Mouse (Mus musculus) spleen, adult 2 months (tissue): ENCODE data around the gene Pcdh7. TPM values are rescaled to one million over a fixed set of nuclear protein-coding genes. Genes with fewer than 3 reads are reported as not detected.
"Not testable (repeated sequence)": the region's sequence is repeated elsewhere in the genome, so short reads cannot be mapped to it uniquely, and the experiment has no call there.

Source experiments
- DNase-seq, 2 experiments: peaks; one replicate each; pipeline versions ENCODE4 v3.0.0 to v3.0.0-alpha.2; 2012 to 2021; ENCODE audit warnings: low spot score in 2 of 2, low read depth in 1 of 2
- H3K27ac ChIP-seq: fragments of 200-500 bp; 2 replicates; pipeline ENCODE4 v1.5.1; 2012; ENCODE audit warnings: low read length, inconsistent platforms; ENCODE audit not compliant: insufficient read depth
- H3K27me3 ChIP-seq: fragments of 200-500 bp; 2 replicates; pipeline ENCODE4 v1.6.1; 2012; ENCODE audit warnings: mild to moderate bottlenecking, moderate library complexity, low read length, inconsistent platforms; ENCODE audit not compliant: control insufficient read depth, insufficient read depth
- H3K36me3 ChIP-seq: fragments of 200-500 bp; 2 replicates; pipeline ENCODE4 v1.6.1; 2012; ENCODE audit warnings: mild to moderate bottlenecking, low read length, inconsistent platforms; ENCODE audit not compliant: control insufficient read depth, insufficient read depth
- H3K4me1 ChIP-seq: fragments of 200-500 bp; 2 replicates; pipeline ENCODE4 v1.6.1; 2011; ENCODE audit warnings: inconsistent platforms; ENCODE audit not compliant: control insufficient read depth, insufficient read depth, insufficient read length
- H3K4me3 ChIP-seq: fragments of 200-500 bp; 2 replicates; pipeline ENCODE4 v1.5.1; 2011; ENCODE audit warnings: mild to moderate bottlenecking, inconsistent platforms; ENCODE audit not compliant: insufficient read depth, insufficient read length; ENCODE audit errors: extremely low read depth
- CTCF ChIP-seq: fragments of 200-500 bp; IDR thresholded peaks from 2 replicates; pipeline ENCODE4 v1.5.1; 2011; ENCODE audit warnings: mild to moderate bottlenecking, inconsistent platforms; ENCODE audit not compliant: insufficient read depth, insufficient read length, insufficient replicate concordance; ENCODE audit errors: extremely low read depth
- POLR2A ChIP-seq: fragments of 200-500 bp; IDR thresholded peaks from 2 replicates; pipeline ENCODE4 v1.6.1; 2011; ENCODE audit warnings: low read depth, low read length, inconsistent platforms
- WGBS: fragments of 180-500 bp; shearing (Covaris S2); methylation state at CpG from one replicate; pipeline ENCODE4 v1.1.7; 2018; 5-methylcytosine and 5-hydroxymethylcytosine counted together
- polyA plus RNA-seq: library from polyadenylated mRNA; depleted of rRNA; stranded (reverse); fragments of >200 nt; gene quantifications from 2 replicates; pipeline ENCODE4 v1.2.3, GENCODE M21; 2012

Pcdh7 gene
- polyA plus RNA-seq, 1 experiment, result 2.8 TPM

DNA sequence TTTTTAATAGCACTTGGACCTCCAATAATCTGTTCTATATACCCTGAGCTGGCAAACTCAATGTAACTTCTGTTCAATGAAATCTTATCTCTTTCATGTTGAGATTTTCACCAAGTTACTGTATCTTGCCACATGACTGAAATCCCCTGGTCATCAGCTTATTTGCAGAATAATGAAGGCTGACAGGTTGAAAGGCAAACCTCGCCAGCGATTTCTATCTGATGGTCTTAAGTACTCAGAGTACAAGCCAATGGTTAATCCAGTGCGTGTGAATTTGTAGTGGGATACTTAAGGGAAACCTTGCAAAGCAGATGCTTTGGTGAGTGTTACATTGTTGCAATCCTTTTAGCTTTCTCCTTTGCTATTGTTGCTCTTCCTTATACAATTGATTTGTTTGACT lies 398.3 kb downstream of the Pcdh7 start:
- TF ChIP-seq POLR2A, result no peak
- no peak for TF ChIP-seq CTCF
- H3K4me3 ChIP-seq, result no peak overlapping the region
- WGBS, result 88% methylated on average over 3 of the region's 3 CpGs
- H3K4me1 ChIP-seq, result no peaks in the 10 kb centered on the region
- no peak for DNase-seq
- H3K27me3 ChIP-seq, result no peaks in the 10 kb centered on the region
- H3K27ac ChIP-seq, result no peak overlapping the region
- H3K36me3 ChIP-seq, result no peaks in the 10 kb centered on the region

DNA sequence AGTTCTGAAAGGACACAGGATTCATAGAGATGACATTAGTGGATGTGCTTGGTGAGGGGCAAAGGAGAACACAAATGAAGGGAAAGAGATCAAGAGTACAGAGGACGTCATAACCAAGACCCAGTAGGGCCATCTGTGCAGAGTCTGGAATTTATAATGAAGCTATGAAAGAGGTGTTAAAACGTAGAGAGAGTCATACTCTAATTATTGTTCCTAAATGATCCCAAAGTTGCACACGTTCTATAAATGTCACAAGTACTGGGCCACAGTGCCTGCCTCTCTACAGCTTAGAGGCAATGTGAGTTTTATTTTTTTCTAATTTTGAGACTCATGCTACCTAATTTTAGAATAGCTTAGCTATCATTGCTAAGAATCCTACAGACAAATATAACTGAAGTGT lies 400.1 kb downstream of the Pcdh7 start:
- no peaks in the 10 kb centered on the region for H3K4me1 ChIP-seq
- no peak overlapping the region for H3K27ac ChIP-seq
- no peak for TF ChIP-seq POLR2A
- TF ChIP-seq CTCF, result no peak
- H3K36me3 ChIP-seq, result no peaks in the 10 kb centered on the region
- no peaks in the 10 kb centered on the region for H3K27me3 ChIP-seq
- H3K4me3 ChIP-seq, result no peak overlapping the region
- WGBS, result 84% methylated on average over 3 of the region's 3 CpGs
- no peak for DNase-seq

DNA sequence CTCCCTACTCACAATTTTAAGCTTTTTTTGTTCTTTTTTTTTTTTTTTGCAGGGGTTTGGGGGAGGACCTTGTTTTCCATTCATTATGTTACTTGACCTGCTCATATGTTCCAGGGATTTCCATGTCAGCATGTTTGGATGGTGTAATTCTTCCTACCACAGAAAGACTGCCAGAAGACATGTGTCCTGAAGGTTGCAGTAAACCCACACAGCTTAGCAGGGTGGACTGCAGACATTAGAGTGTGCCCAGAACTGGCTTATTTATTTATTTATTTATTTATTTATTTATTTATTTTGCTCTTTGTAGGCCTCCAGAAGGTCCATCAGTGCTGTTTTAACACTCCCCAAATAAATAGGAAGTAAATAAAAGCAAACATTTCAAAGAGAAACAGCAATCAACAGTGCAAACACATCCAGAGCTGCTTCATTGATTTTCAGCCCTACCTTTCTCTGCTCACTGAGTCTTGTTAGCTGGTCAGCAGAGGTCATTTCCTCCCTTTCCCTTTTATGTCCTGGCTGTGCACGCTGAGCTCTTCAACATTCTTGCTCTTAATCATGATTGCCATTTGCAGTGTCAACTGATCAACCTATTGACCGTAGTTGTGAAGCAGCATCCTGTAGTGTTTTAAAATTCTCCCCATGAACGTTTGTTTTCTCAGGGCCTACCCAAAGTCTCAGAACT lies 401.3 kb downstream of the Pcdh7 start:
- TF ChIP-seq POLR2A, result no peak
- H3K27ac ChIP-seq, result no peak overlapping the region
- H3K4me1 ChIP-seq, result no peaks in the 10 kb centered on the region
- no peaks in the 10 kb centered on the region for H3K36me3 ChIP-seq
- H3K27me3 ChIP-seq, result no peaks in the 10 kb centered on the region
- DNase-seq, result no peak
- 79% methylated on average over 3 of the region's 3 CpGs for WGBS
- H3K4me3 ChIP-seq, result no peak overlapping the region

DNA sequence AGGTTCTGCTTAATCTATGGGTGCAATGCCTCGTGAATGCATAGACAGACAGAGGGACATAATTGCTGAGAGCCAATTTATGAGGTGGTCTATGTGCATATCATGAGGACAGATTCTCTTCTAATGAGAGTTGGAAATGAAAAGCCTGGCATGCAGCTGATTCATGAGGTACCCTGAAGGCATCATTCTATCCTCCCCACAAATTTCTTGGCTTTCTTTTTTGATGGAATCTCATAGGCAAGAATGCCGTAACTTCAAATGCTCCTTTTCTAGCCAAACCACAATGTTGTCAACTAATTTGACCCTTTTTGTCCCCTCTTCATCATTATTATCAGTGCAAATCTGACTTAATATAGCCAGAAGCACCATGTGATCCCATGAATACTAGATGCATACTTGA lies 426.1 kb downstream of the Pcdh7 start:
- no peaks in the 10 kb centered on the region for H3K36me3 ChIP-seq
- H3K4me1 ChIP-seq, result no peaks in the 10 kb centered on the region
- TF ChIP-seq CTCF (no peak), POLR2A (no peak)
- no peak for DNase-seq
- WGBS, result 77% methylated on average over 2 of the region's 2 CpGs
- H3K27me3 ChIP-seq, result no peaks in the 10 kb centered on the region
- H3K4me3 ChIP-seq, result no peak overlapping the region
- no peak overlapping the region for H3K27ac ChIP-seq

DNA sequence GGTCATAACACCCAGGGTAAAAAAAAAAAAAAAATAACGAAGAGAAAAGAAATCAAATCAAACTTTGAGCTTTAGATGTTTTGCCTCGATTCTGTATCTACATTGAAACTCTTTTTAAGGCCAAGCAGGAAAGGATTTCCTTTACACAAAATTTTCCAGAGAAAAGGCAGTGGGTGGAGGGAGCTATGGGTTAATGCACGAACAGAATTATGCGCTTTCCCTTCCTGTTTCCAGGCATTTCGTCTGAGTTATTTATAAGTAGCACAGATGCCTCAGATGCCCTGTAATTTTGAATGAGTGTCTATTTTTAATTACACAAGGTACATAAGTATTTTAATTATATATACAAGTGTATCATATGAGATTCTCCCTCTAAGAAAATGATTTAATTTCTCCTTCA lies 436.2 kb downstream of the Pcdh7 start:
- WGBS, result 76% methylated on average over 5 of the region's 5 CpGs
- Histone ChIP-seq H3K36me3 (no peaks in the 10 kb centered on the region), H3K4me1 (no peaks in the 10 kb centered on the region), H3K27ac (no peak overlapping the region), H3K27me3 (no peaks in the 10 kb centered on the region), H3K4me3 (no peak overlapping the region)
- no peak for DNase-seq
- TF ChIP-seq CTCF (no peak), POLR2A (no peak)

DNA sequence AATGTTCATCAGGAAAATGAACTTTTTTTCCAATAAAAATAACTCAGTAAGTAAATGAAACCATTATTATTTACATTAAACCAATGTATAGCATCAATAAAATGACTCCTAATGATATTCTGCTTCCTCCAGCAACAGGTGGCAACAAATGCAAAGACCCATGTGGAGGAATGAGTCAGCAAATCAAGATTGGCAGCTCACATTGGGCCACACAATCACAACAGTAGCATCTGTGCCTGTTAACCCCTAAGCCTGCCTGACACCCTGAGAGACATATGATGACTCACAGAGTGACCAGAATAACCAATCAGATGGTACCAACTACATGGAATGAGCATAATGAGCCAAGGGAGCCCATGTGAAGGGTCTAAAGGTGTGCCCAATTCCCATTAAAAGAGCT lies 454.5 kb downstream of the Pcdh7 start:
- Histone ChIP-seq H3K27me3 (no peaks in the 10 kb centered on the region), H3K36me3 (no peaks in the 10 kb centered on the region), H3K4me3 (no peak overlapping the region), H3K27ac (no peak overlapping the region), H3K4me1 (no peaks in the 10 kb centered on the region)
- TF ChIP-seq CTCF (no peak), POLR2A (no peak)
- no peak for DNase-seq

DNA sequence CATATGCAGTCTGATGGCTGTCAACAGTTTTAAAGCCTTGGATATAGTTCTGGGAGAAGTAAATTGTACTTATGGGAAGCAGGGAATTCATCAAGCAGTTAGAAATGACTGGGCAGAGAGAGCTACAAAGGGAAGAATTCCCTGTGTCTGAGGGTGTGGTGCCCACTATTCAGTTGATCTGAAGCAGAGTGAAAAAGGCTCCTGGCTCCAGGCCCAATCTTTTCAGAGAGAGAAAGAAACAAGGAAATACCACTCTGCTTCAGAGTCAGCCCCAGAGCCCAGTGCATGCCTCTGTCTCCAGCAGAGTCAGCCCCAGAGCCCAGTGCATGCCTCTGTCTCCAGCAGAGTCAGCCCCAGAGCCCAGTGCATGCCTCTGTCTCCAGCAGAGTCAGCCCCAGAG lies 456.6 kb downstream of the Pcdh7 start:
- H3K27me3 ChIP-seq, H3K4me1 ChIP-seq, H3K36me3 ChIP-seq, DNase-seq, H3K27ac ChIP-seq, H3K4me3 ChIP-seq: not testable (repeated sequence)
